Mouse (Mus musculus) brown adipose tissue, adult 24 weeks (tissue): ENCODE results near the gene Svop. TPM values are rescaled to one million over a fixed set of nuclear protein-coding genes. Genes with fewer than 3 reads are reported as not detected.

Experiments used
- H3K27ac ChIP-seq: fragments of 200-500 bp; replicated peaks from 2 replicates; pipeline ENCODE4 v1.5.1; 2012; ENCODE audit warnings: low read depth, mild to moderate bottlenecking, low read length
- H3K4me1 ChIP-seq: fragments of 200-500 bp; 2 replicates; pipeline ENCODE4 v1.6.1; 2012; ENCODE audit warnings: low read length, mixed read lengths; ENCODE audit not compliant: control insufficient read depth, insufficient read depth, insufficient read length
- H3K4me3 ChIP-seq: fragments of 200-500 bp; 2 replicates; pipeline ENCODE4 v1.5.1; 2012; ENCODE audit warnings: low read depth, mild to moderate bottlenecking, low read length, moderate library complexity; ENCODE audit not compliant: insufficient read depth
- polyA plus RNA-seq: library from polyadenylated mRNA; stranded (reverse); fragments of >200 nt; gene quantifications from 2 replicates; pipeline ENCODE4 v1.2.4, GENCODE M21; 2012; ENCODE audit not compliant: missing spikeins, insufficient read depth, insufficient read length

Gene Svop
- polyA plus RNA-seq, 1 experiment: not detected

GRCm38 (mm10) chr5:114043800-114044199 is 47.6 kb downstream of the Svop start:
- H3K4me3 ChIP-seq: no peak overlapping the region

GRCm38 (mm10) chr5:114041327-114041930 is 49.9 kb downstream of the Svop start:
- Histone ChIP-seq H3K4me1 (no peaks in the 10 kb centered on the region), H3K4me3 (no peak overlapping the region), H3K27ac (no peak overlapping the region)

More at GRCm38 (mm10) chr5:114043800-114044199, 47.6 kb downstream of the Svop start:
- no peaks in the 10 kb centered on the region for H3K4me1 ChIP-seq
- no peak overlapping the region for H3K27ac ChIP-seq

- H3K4me1 ChIP-seq: no peaks in the 10 kb centered on the region
- no peak overlapping the region for H3K27ac ChIP-seq
These were observed 50.5 kb downstream of the Svop start for GRCm38 (mm10) chr5:114040911-114041310.

GRCm38 (mm10) chr5:114040508-114040907 is 50.9 kb downstream of the Svop start:
- H3K4me1 ChIP-seq: no peaks in the 10 kb centered on the region
- H3K4me3 ChIP-seq: no peak overlapping the region
- H3K27ac ChIP-seq: no peak overlapping the region

More at GRCm38 (mm10) chr5:114040911-114041310, 50.5 kb downstream of the Svop start:
- no peak overlapping the region for H3K4me3 ChIP-seq

- Histone ChIP-seq H3K27ac (no peak overlapping the region), H3K4me3 (no peak overlapping the region)
These were observed 56.3 kb downstream of the Svop start for GRCm38 (mm10) chr5:114035111-114035510.

GRCm38 (mm10) chr5:114034393-114034792 is 57.0 kb downstream of the Svop start:
- H3K4me1 ChIP-seq: no peaks in the 10 kb centered on the region
- no peak overlapping the region for H3K27ac ChIP-seq

More at GRCm38 (mm10) chr5:114035111-114035510, 56.3 kb downstream of the Svop start:
- H3K4me1 ChIP-seq: no peaks in the 10 kb centered on the region

GRCm38 (mm10) chr5:114032161-114032763 is 59.1 kb downstream of the Svop start:
- H3K27ac ChIP-seq: no peak overlapping the region
- no peaks in the 10 kb centered on the region for H3K4me1 ChIP-seq
- no peak overlapping the region for H3K4me3 ChIP-seq

More at GRCm38 (mm10) chr5:114034393-114034792, 57.0 kb downstream of the Svop start:
- H3K4me3 ChIP-seq: no peak overlapping the region

GRCm38 (mm10) chr5:114030652-114031051 is 60.7 kb downstream of the Svop start:
- Histone ChIP-seq H3K4me3 (no peak overlapping the region), H3K4me1 (0 out of 2 replicates have a peak, but pooled peaks cover 2% of the 10 kb centered on the region)

GRCm38 (mm10) chr5:114028111-114028510 is 63.3 kb downstream of the Svop start:
- H3K27ac ChIP-seq: no peak overlapping the region
- no peak overlapping the region for H3K4me3 ChIP-seq
- H3K4me1 ChIP-seq: 0 out of 2 replicates have a peak, but pooled peaks cover 2% of the 10 kb centered on the region

More at GRCm38 (mm10) chr5:114030652-114031051, 60.7 kb downstream of the Svop start:
- H3K27ac ChIP-seq: no peak overlapping the region

GRCm38 (mm10) chr5:114027217-114027944 is 64.0 kb downstream of the Svop start:
- Histone ChIP-seq H3K27ac (no peak overlapping the region), H3K4me1 (0 out of 2 replicates have a peak, but pooled peaks cover 2% of the 10 kb centered on the region), H3K4me3 (no peak overlapping the region)

- Histone ChIP-seq H3K27ac (no peak overlapping the region), H3K4me1 (0 out of 2 replicates have a peak, but pooled peaks cover 2% of the 10 kb centered on the region), H3K4me3 (no peak overlapping the region)
These were observed 66.5 kb downstream of the Svop start for GRCm38 (mm10) chr5:114024885-114025284.

- H3K4me1 ChIP-seq: 0 out of 2 replicates have a peak, but pooled peaks cover 2% of the 10 kb centered on the region
- H3K27ac ChIP-seq: no peak overlapping the region
These were observed 67.0 kb downstream of the Svop start for GRCm38 (mm10) chr5:114024390-114024789.

GRCm38 (mm10) chr5:114015121-114015520 is 76.2 kb downstream of the Svop start:
- H3K4me3 ChIP-seq: no peak overlapping the region
- H3K27ac ChIP-seq: no peak overlapping the region
- H3K4me1 ChIP-seq: no peaks in the 10 kb centered on the region

More at GRCm38 (mm10) chr5:114024390-114024789, 67.0 kb downstream of the Svop start:
- H3K4me3 ChIP-seq: no peak overlapping the region

- Histone ChIP-seq H3K4me3 (no peak overlapping the region), H3K4me1 (no peaks in the 10 kb centered on the region), H3K27ac (no peak overlapping the region)
These were observed 82.3 kb downstream of the Svop start for GRCm38 (mm10) chr5:114009049-114009448.

GRCm38 (mm10) chr5:114007753-114008453 is 83.5 kb downstream of the Svop start:
- Histone ChIP-seq H3K4me1 (no peaks in the 10 kb centered on the region), H3K27ac (no peak overlapping the region), H3K4me3 (no peak overlapping the region)
